Mouse (Mus musculus): ENCODE results near the gene Ctla4. TPM values are rescaled to one million over a fixed set of nuclear protein-coding genes. Genes with fewer than 3 reads are reported as not detected.

Gene Ctla4
- polyA plus RNA-seq (2014; fragmentation: Nextera tagmentation; extraction: Ambion mirVana) = not detected in 2 replicates

DNA sequence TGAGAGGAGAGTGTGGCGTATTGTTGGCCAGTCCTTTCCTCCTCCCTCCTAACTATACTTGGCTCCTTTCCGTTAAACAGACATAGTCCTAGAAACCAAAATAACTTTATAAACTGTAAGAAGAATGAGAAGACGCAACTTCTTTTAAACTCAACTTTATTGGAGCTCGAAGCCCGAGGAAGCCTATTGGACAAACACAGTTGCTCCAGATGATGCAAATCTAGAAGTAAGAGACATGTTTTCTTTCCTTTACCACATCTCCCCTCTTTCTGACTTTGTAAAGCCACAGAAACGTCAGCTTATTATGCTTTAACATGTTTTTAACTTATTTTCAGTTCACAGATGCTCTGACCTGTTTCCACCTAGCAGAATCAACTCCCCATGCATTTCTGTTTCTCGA, at the start of gene Ctla4:
Ctla4 (plus strand) TSS at position 20 of the 400 bp plus-strand sequence.
- no peaks in the 10 kb centered on the region for H3K4me1 ChIP-seq (ENCODE audit: insufficient read depth)
- no peak for TF ChIP-seq CTCF (IDR thresholded peaks at IDR 0.05; ENCODE audit: low read depth)
- DNase-seq = no peak
- 83% methylated on average over 7 of the region's 7 CpGs for WGBS
- no peaks in the 10 kb centered on the region for H3K9me3 ChIP-seq (ENCODE audit: low read depth, low read length)
- H3K4me3 ChIP-seq (ENCODE audit: low read depth, low read length) = no peak within 1 kb of the TSS
- H3K27me3 ChIP-seq (ENCODE audit: insufficient read depth, low read length) = no peaks in the 10 kb centered on the region
- ATAC-seq (ENCODE audit: insufficient read depth) = no peak
- H3K27ac ChIP-seq (ENCODE audit: low read depth) = no peak within 1 kb of the TSS
- H3K36me3 ChIP-seq (ENCODE audit: insufficient read depth) = no peaks in the 10 kb centered on the region
- no peak within 1 kb of the TSS for H3K9ac ChIP-seq
- H3K4me2 ChIP-seq = no peak within 1 kb of the TSS

- WGBS = 72% methylated on average over 1 of the region's 1 CpGs
- ATAC-seq (ENCODE audit: insufficient read depth) = no peak
- Histone ChIP-seq H3K27me3 (ENCODE audit: insufficient read depth, low read length) (no peaks in the 10 kb centered on the region), H3K36me3 (ENCODE audit: insufficient read depth) (no peaks in the 10 kb centered on the region), H3K4me2 (no peak overlapping the region), H3K27ac (ENCODE audit: low read depth) (no peak overlapping the region), H3K9me3 (ENCODE audit: low read depth, low read length) (no peaks in the 10 kb centered on the region), H3K4me3 (ENCODE audit: low read depth, low read length) (no peak overlapping the region), H3K4me1 (ENCODE audit: insufficient read depth) (no peaks in the 10 kb centered on the region), H3K9ac (no peak overlapping the region)
- TF ChIP-seq CTCF (IDR thresholded peaks at IDR 0.05; ENCODE audit: low read depth) = no peak
- no peak for DNase-seq
Measured at GRCm38 (mm10) chr1:60839161-60839560, 47.6 kb upstream of the Ctla4 start.

DNA sequence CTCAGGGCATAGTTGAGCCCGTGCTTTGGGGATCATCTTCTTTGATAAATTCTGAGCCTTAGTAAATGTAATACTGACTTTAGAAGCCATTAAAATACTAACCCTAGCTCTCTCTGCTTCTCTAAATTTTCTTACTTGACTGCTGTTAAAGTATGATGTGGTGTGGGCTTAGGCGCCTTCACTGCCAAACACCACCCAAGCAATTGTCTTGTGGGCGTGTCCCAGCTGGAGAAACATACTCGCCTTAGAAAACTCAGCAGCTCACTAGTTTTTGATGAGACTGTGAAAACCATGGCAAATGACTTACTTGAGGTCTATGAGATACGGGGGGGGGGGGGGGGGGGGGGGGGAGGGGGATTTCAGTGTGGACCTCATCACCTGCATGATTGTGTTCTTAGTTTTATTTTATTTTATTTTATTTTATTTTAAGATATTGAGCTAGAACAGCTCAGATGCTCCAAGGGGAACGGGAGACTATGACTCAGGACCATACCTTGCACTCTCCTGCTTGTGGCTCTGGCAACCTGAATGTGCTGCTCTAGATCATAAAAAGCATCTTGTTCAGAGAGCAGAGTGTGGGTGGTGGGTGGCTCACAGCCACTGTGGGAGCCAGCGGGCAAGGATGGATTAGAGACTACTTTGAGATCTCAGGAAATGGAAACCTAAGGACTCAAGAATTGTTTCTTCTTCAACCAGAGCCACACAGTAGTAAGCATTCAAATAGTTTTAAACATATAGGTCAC, 41.3 kb upstream of the Ctla4 start:
- Histone ChIP-seq H3K27me3 (ENCODE audit: insufficient read depth, low read length) (no peaks in the 10 kb centered on the region), H3K4me1 (ENCODE audit: insufficient read depth) (no peaks in the 10 kb centered on the region), H3K4me3 (ENCODE audit: low read depth, low read length) (no peak overlapping the region), H3K27ac (ENCODE audit: low read depth) (no peak overlapping the region), H3K9me3 (ENCODE audit: low read depth, low read length) (no peaks in the 10 kb centered on the region), H3K9ac (no peak overlapping the region), H3K4me2 (no peak overlapping the region), H3K36me3 (ENCODE audit: insufficient read depth) (no peaks in the 10 kb centered on the region)
- no peak for ATAC-seq (ENCODE audit: insufficient read depth)
- 86% methylated on average over 7 of the region's 7 CpGs for WGBS
- DNase-seq = no peak
- TF ChIP-seq CTCF (IDR thresholded peaks at IDR 0.05; ENCODE audit: low read depth) = no peak

DNA sequence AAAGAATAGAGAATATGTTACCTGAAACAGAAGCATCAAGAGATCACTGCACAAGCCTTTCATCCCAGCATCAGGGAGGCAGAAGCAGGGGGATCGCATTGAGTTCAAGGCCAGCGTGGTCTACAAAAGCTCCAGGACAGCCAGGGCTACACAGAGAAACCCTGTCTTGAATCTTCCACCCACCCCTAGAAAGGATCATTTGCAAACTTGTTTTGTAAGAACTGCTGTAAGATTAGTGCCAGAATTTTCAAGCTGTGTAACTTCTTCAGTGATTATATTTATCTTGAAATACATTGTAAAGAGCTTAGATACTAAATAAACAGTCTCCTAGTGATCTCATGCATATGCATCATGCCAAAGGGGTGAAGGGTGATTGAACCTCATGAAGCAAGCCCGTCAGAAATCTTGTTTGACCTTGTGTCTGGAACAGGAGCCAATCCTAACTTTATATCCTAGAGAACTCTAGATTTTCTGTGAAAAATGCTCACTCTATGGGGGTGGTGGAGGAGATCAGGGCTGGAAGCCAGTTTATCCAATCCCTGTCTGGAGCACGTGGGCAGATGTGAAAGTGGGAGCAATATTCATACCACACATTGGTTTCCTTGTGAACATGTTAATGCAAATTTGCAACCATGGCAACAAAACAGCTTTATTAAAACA, 40.1 kb upstream of the Ctla4 start:
- DNase-seq (peak; percentile 42), ATAC-seq (ENCODE audit: insufficient read depth) (0 out of 2 replicates have a peak, but pooled peaks have one; percentile 52)
- no peak for TF ChIP-seq CTCF (IDR thresholded peaks at IDR 0.05; ENCODE audit: low read depth)
- no peaks in the 10 kb centered on the region for H3K4me1 ChIP-seq (ENCODE audit: insufficient read depth)
- H3K9me3 ChIP-seq (ENCODE audit: low read depth, low read length) = no peaks in the 10 kb centered on the region
- no peak overlapping the region for H3K27ac ChIP-seq (ENCODE audit: low read depth)
- H3K36me3 ChIP-seq (ENCODE audit: insufficient read depth) = no peaks in the 10 kb centered on the region
- H3K4me2 ChIP-seq = no peak overlapping the region
- 56% methylated on average over 4 of the region's 4 CpGs for WGBS
- no peaks in the 10 kb centered on the region for H3K27me3 ChIP-seq (ENCODE audit: insufficient read depth, low read length)
- no peak overlapping the region for H3K9ac ChIP-seq
- no peak overlapping the region for H3K4me3 ChIP-seq (ENCODE audit: low read depth, low read length)

DNA sequence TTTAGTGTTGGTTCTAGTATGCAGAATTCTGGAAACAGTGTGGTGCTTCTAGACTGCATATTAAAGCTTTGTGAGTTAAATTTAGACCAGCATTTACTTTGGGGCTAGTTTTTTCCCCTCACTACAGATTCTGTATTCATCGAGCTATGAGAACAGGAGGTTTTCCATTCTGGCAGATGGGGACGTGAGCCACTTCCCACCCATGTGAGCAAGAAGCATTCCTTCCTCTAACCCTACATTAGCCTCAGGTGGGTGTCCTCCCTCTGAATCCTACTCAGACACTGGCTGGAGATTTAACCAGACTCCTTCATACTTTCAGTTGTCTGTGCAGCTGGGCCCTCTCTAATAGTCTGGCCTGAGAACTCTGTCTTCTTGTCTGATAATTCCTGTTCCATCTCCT, 37.7 kb upstream of the Ctla4 start:
- H3K4me1 ChIP-seq (ENCODE audit: insufficient read depth) = 0 out of 2 replicates have a peak, but pooled peaks cover 4% of the 10 kb centered on the region
- TF ChIP-seq CTCF (IDR thresholded peaks at IDR 0.05; ENCODE audit: low read depth) = no peak

DNA sequence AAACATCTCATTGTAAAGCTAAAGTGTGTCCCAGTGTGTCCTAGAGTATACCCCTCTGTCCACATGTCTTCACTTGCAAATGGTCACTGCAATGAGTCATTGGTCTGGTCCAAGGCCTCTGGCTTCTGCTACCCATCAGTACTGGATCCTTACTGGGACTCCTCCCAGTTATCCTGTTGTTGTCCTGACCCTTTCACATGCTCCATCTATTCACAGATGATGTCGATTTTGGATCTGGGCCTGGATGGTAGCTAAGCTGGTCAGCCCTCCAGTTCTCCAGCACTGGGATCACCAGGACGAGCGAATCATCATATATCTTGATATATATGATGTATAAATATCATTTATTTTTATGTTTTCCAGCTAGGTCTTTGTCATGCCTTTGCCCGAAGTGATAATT, 37.0 kb upstream of the Ctla4 start:
- WGBS = 86% methylated on average over 4 of the region's 4 CpGs
- H3K4me2 ChIP-seq = no peak overlapping the region
- no peak overlapping the region for H3K27ac ChIP-seq (ENCODE audit: low read depth)
- no peak overlapping the region for H3K9ac ChIP-seq
- ATAC-seq (ENCODE audit: insufficient read depth) = no peak
- H3K4me3 ChIP-seq (ENCODE audit: low read depth, low read length) = no peak overlapping the region
- no peak for DNase-seq
- H3K36me3 ChIP-seq (ENCODE audit: insufficient read depth) = no peaks in the 10 kb centered on the region
- H3K9me3 ChIP-seq (ENCODE audit: low read depth, low read length) = no peaks in the 10 kb centered on the region
- no peak for TF ChIP-seq CTCF (IDR thresholded peaks at IDR 0.05; ENCODE audit: low read depth)
- H3K27me3 ChIP-seq (ENCODE audit: insufficient read depth, low read length) = no peaks in the 10 kb centered on the region
- 0 out of 2 replicates have a peak, but pooled peaks cover 4% of the 10 kb centered on the region for H3K4me1 ChIP-seq (ENCODE audit: insufficient read depth)

More for the DNA sequence above, 37.7 kb upstream of the Ctla4 start:
- Histone ChIP-seq H3K36me3 (ENCODE audit: insufficient read depth) (no peaks in the 10 kb centered on the region), H3K4me3 (ENCODE audit: low read depth, low read length) (no peak overlapping the region), H3K9me3 (ENCODE audit: low read depth, low read length) (no peaks in the 10 kb centered on the region), H3K9ac (no peak overlapping the region), H3K4me2 (no peak overlapping the region), H3K27me3 (ENCODE audit: insufficient read depth, low read length) (no peaks in the 10 kb centered on the region), H3K27ac (ENCODE audit: low read depth) (no peak overlapping the region)
- WGBS = 89% methylated on average over 2 of the region's 2 CpGs
- ATAC-seq (ENCODE audit: insufficient read depth) (no peak), DNase-seq (no peak)

- Histone ChIP-seq H3K27ac (ENCODE audit: low read depth) (no peak overlapping the region), H3K9ac (no peak overlapping the region)
- no peak for TF ChIP-seq CTCF (IDR thresholded peaks at IDR 0.05; ENCODE audit: low read depth)
Measured at GRCm38 (mm10) chr1:60851041-60851781, 35.6 kb upstream of the Ctla4 start.

More at GRCm38 (mm10) chr1:60851041-60851781, 35.6 kb upstream of the Ctla4 start:
- H3K4me3 ChIP-seq (ENCODE audit: low read depth, low read length) = no peak overlapping the region
- no peak overlapping the region for H3K4me2 ChIP-seq
- no peaks in the 10 kb centered on the region for H3K36me3 ChIP-seq (ENCODE audit: insufficient read depth)
- H3K4me1 ChIP-seq (ENCODE audit: insufficient read depth) = 0 out of 2 replicates have a peak, but pooled peaks cover 4% of the 10 kb centered on the region
- no peaks in the 10 kb centered on the region for H3K9me3 ChIP-seq (ENCODE audit: low read depth, low read length)
- no peak for ATAC-seq (ENCODE audit: insufficient read depth)
- WGBS = 78% methylated on average over 8 of the region's 8 CpGs
- DNase-seq = no peak
- H3K27me3 ChIP-seq (ENCODE audit: insufficient read depth, low read length) = no peaks in the 10 kb centered on the region

Data from lung, embryonic 14.5 days (tissue).